Mouse (Mus musculus) large intestine, adult 2 months (tissue): ENCODE measurements at regions not wholly inside any gene's neighbourhood (a gene's known extent, or its start where the extent isn't known, plus 50 kb on each side); places are given as distances from the start of the nearest gene placed in this dataset.
"Not testable (repeated sequence)": the region's sequence is repeated elsewhere in the genome, so short reads cannot be mapped to it uniquely, and the experiment has no call there.

Experiments used
- DNase-seq: peaks from one replicate; pipeline ENCODE4 v3.0.0-alpha.2; 2012; ENCODE audit warnings: low read depth, low spot score
- WGBS: fragments of 180-500 bp; shearing (Covaris S2); methylation state at CpG from one replicate; pipeline ENCODE4 v1.1.7; 2018; 5-methylcytosine and 5-hydroxymethylcytosine counted together

DNA sequence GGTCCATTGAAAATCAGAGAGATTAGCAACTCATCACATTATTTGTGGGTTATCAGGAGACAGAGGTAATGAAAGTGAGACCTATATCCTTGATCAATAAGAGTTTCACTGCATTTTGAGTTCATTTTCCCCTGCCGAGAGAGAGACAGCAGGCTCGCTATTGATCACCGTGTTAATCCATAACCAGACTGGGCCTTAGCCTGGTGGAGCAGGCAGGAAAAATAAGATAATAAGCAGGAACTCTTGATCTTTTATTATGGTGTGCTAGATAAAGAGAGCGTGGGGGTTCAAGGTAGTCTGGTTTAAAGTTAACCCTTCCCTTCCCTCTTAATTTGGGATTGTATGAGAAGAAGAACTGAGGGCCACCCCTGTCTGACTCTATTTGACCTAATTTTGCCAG lies 113.3 kb downstream of the Nr2f2 start:
- WGBS, result 37% methylated on average over 4 of the region's 4 CpGs
- no peak for DNase-seq

DNA sequence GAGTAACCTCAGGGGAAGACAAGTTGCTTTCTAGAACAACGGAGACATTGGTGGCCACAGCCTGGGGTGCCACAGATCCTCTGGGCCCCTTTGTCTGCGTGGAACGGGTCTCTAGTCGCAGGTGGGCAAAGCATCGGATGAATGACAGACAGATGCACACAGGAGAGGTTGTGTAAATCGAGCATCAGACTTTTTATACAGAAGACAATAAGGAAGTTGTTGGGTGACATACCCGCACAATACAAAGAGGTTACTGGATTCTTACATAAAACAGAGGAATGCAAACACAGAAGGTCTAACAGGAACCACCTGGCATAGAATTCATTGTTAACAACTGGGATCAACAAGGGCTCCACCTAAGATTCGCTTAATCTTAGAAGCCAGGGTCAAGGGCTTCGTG lies 127.5 kb downstream of the Nr2f2 start:
- 50% methylated on average over 9 of the region's 9 CpGs for WGBS
- not testable (repeated sequence) for DNase-seq

DNA sequence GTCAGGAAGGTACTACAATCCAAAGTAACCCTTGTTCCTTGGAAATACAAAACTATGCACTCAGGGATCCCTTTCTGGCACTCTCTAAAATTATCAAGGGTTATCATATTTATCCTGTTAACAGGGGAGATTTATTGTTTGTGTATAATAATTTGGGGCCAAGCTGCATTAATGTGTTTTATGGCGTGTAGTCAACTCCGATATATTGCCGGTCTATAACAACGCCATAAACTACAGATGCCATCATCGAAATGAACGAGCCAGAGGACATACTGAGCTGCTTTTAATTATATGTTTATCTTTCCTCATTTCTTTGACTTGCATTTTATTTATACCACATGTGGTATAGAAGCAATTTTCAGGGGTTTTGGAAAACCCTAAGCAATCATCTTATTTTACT lies 147.2 kb downstream of the Nr2f2 start:
- 15% methylated on average over 6 of the region's 6 CpGs for WGBS
- DNase-seq, result no peak

DNA sequence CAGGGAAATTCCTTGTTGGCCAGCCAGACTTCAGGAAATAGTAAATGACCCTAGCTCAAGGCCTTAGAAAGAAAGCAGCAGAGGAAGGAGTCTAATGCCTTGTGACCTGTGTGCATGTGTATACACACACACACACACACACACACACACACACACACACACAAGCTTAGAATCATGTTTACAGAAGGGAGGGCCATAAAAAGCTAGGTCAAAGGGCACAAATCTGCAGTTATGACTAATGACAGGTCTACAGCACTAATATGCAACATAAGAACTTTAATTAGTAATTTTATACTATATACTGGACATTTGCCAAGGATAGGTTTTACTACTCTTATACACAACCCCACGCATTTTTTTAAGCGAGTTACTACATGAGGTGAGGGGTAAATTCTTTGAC lies 149.4 kb downstream of the Nr2f2 start:
- DNase-seq, result no peak
- 37% methylated on average over 2 of the region's 2 CpGs for WGBS

DNA sequence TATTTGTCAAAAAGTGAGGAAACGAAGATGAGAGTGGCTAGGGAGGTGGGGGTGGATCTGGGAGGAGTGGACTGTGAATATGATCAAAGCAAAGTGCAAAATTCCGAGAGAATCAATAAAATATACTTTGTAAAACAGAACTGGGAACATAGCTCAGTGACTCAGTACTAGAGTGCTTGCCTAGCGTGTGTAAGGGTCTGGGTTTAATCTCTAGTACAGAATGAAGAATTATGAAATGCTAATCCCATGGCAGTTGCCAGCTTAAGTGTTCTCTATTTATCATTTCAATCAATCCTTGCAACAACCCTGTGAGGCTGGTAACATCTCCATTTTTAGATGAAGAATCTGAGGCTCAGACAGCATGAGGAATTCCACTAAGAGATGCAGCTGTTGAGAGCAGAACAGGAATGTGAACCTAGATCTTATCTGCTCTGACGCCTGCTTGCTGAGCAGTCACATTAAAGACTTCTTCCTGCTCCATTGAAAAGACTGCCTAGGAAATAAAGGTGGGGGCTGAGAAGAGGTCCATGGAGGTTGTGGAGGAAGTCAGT lies 152.5 kb downstream of the Nr2f2 start:
- WGBS, result 46% methylated on average over 4 of the region's 4 CpGs
- no peak for DNase-seq

DNA sequence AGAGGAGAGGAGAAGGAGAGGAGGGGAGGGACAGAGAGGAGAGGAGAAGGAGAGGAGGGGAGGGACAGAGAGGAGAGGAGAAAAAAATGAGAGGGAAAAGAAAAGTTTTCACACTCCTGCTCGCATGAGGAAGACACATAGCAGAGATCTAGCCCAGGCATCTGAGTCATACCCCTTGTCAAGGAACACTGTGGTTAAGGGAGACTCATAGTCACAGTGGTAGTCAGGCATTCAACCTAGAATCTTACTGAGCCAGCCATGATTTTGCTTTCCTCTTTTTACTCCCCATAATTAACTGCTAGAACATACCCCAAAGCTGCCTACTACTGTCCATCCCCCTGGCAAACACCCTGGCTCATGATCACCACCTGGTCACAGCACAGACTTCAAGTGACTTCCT lies 160.6 kb downstream of the Nr2f2 start:
- WGBS, result 68% methylated on average over 1 of the region's 1 CpGs
- no peak for DNase-seq

DNA sequence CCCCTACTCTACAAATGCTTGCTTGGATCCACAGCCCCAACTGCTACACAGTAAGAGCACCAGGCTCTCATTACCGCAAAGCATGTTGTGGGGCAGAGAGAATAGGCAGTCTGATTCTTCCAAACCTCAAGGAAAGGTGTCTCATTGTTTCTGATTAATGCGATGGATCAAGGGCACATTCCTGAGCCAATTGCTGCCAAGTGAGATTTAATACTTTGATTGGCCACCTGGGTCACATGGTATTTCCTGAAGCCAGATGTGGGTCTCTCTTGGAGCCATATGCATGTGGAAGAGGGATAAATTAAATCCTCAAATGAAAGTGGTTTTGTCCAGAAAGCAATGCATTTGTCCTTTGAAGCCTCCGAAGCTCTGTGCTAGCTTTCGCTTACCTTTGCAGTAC lies 166.3 kb downstream of the Nr2f2 start:
- DNase-seq, result no peak
- WGBS, result 92% methylated on average over 4 of the region's 4 CpGs

DNA sequence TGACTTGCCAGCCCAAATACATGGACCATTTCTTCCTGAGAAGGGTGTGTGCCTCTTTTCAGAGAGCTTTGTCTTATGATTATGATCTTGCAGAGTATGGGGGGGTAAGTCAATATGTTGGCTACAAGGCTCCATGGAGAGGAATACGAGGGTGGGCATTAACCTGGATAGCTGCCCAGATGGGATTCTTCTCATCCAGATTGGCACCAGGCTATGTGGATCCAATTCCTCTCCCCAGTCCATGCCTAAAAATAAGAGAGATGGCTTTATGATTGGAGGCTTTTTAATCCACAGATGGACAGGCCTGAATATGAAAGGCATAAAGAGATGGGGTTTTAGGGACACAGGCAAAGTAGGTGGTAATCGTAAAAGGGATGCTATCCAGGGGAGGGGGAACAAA lies 187.6 kb downstream of the Nr2f2 start:
- WGBS, result 76% methylated on average over 2 of the region's 2 CpGs
- DNase-seq, result no peak

DNA sequence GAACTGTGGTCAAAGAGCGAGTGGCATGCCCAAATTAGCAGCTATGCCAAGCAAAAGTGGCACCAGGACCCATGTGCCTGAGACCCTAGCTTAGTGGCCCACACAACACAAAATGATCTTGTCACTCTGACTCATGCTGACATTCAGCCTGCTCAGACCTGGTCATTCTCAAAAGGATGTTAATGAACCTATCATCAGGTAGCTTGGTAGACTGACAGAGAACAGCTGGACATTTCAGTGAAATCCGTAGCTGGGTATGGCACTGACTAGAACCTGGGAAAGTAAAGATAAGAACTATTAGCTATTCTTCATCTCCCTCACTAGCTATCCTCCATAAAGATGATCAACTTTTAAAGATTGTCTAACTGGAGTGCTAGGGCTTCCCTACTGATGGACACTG lies 188.5 kb downstream of the Nr2f2 start:
- 83% methylated on average over 2 of the region's 2 CpGs for WGBS
- DNase-seq, result no peak

DNA sequence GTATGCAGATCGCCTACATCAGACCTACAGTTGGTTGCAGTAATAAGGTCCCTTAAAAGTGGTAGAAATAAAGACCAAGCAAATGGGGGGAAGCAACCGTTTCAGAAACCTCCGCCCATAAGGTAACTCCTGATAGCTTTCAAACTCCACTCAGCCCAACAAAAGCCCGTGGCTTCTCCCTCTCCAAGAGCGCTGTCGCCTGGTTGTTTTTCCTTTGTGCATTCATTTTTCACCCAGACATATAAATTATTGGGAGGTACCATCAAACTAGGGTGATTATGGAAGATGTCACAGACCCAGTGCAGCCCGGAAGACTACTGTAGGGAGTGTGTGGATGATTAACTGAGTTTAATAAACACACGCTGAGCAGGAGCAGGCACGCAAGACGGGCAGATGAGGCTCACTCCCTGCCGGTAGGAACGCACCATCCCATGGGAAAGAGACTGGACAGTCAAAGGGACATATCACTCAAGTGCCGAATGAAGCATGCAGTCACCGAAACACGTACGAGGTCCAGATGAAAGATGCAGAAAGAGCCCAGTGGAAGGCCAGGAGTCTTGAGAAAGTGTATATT lies 189.8 kb downstream of the Nr2f2 start:
- WGBS, result 74% methylated on average over 16 of the region's 16 CpGs
- DNase-seq, result no peak

DNA sequence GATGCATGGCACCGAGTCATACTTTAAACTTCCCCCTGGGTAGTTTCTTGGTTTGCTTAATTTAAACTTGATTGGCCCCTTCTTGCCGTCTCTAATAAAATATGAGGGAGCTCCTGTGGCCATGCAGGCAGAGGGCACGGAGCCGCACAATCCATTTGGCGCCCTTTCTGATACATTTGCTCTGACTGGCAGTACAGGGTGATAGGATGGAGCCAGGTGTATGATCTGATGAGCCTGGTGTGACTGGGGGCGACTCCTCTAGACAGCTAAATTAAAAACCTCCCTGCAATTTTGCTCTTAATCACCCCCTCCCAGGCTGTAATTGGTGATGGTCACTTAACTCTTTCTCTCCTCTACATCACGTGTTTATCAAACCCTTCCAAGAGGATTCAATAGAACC lies 190.4 kb downstream of the Nr2f2 start:
- no peak for DNase-seq
- WGBS, result 79% methylated on average over 7 of the region's 7 CpGs

DNA sequence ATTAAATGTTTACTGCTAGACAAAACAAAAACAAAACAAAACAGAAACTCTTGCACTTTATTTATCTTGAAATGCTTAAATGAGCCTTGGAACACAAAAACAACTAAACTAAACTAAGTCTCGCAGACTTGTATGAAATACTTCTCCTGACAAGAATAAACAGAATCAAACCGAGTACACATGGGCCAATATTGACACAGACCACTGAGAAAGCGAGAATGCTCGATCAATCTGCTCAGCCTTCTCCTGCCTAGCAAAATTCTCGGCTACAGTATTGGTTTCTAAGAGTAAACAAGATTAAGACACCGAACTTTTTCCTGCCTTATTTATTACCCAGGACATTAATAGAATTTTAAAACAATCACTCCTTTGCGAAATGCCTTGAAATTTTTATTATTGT lies 194.1 kb downstream of the Nr2f2 start:
- WGBS, result 35% methylated on average over 7 of the region's 7 CpGs
- no peak for DNase-seq

DNA sequence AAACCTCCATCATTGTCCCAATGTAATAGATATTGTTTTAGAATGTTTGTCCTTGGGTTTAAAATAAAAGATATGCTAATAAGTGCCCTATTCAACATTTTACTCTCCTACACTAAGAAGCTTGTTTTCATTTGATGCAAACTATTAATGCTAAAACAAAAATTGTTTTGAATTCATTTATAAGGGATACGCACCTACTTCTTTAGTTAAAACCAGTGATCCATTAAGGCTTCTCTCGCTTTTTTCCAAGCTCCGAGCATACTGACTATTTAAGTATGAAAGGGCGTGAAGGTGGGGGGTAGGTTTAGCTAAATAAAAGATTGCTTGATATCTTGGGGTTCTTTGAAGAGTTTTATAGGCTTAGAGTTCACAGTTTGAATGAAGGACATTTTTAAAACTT lies 195.1 kb downstream of the Nr2f2 start:
- WGBS, result 82% methylated on average over 4 of the region's 4 CpGs

DNA sequence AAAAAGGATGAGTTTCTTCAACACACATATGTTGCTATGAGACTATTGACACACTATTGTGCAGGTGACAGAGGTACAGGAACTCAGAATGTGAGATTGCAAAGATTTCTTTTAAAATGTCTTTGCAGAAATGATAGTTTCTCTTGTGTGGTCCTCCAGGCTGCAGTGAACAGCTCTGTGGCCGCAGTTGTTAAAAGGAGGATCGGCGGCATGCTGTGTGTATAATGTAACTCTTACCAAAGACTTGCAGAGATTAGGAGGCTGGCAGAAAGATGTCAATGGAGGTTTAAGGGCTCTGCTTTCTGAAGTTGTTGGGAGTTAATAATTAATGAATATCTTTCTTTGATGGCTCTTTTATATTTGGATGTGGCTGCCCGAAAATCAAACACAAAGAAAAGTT lies 198.5 kb downstream of the Nr2f2 start:
- 31% methylated on average over 4 of the region's 4 CpGs for WGBS

More for the DNA sequence above, 195.1 kb downstream of the Nr2f2 start:
- no peak for DNase-seq

DNA sequence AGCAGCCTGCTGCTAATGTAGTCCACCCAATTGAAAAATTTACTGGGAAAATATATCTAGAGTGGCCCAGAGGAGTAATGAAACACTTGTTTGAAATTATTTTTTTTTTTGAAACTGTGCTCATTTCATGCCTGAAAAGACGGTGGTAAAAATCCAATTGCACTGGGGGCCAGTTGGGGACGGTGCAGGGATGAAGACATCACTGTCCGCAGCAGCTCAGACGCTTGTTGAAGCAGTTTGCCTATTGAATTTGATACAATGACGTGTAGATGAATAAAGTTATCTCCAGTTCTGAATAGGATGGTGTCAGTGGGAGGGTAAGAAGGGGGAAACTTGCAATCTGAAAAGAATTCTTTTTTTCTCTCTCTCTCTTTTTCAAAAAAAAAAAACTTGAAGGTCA lies 200.5 kb downstream of the Nr2f2 start:
- 82% methylated on average over 5 of the region's 5 CpGs for WGBS
- DNase-seq, result no peak

More for the DNA sequence above, 198.5 kb downstream of the Nr2f2 start:
- DNase-seq, result no peak

DNA sequence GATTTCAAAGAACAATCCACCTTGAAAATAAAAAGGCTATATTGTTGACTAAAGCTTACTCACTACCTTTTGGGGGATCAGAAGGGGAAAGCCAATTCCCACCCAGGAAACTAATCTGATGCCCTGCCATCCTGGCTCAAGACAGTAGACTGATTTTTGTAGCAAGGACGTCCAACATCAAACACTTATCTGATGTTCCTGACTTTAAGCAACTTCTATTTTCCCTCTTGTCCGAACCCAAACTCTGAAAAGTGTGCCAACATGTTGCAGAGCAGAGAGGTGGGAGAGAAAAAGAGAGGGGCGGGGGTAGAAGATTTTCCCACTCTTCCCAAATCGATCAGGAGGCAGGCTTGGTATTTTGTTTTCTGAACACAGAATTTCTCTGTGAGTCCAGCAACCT lies 201.0 kb downstream of the Nr2f2 start:
- 60% methylated on average over 4 of the region's 4 CpGs for WGBS
- no peak for DNase-seq

DNA sequence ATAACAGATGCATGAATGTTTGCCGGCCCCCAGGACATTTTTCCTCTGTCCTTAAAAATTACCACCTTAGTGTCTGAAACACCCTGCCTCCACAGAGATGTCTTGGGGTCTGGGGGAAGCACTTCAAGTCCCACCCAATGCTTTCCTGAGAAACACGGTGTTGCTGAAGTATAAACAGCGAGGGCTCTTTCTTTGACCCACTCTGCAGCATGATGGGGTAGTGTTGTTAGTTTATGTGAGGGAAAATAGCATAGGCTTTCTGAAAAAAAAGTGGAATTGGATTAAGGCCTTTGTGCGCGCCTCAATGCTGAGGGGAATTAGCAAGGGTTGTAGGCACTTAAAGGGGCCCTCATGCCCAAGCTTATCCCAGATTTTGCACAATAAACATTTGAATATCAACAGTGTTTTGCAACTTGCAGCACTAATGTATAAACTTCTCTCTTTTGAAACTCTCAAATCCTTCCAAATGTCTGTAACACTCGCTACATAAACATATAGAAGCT lies 201.8 kb downstream of the Nr2f2 start:
- WGBS, result 75% methylated on average over 6 of the region's 6 CpGs
- no peak for DNase-seq

DNA sequence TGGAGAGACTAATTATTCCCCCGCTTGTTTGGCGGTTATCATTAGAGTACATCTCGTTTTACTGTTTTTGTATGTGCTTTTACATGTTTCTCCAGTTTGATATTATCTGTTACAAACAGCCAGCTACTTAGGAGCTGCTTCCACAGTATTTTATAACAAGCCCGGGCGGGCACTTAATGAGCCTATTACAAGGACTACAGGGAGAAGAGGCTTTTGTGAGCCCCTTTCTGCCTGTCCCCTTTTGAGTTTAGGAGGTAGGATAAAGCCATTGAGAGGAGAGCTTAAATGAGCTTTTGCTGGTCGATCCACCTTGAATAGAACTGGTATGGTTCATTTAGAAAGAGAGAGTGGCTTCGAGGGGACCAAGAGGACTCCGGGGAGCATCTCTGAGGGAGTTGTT lies 208.0 kb downstream of the Nr2f2 start:
- WGBS, result 53% methylated on average over 8 of the region's 8 CpGs
- DNase-seq, result no peak

DNA sequence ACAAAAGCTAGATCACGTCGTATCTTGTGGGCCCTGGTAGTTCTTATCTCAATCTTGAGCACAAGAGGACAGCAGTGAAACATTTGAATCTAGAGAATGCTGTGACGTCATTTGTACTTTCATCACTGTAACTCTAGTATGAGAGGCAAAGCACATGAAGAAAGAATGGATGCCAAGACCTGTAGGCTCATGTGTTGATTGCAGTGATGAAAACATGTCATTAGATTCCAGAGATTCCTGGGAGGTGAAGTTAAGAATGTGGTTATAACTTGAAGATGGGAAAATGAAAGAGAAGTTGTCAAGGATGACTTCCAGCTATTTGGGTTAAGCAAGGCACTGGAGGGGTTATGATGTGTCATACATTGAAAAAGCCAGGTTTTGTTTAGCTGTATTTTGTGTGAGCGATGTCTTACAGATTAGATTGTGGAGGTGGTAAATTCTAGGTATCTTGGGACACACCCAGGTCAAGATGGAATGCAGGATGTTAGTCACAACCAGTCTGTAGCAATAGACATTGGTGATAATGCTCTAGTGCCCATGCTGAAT lies 221.7 kb downstream of the Nr2f2 start:
- no peak for DNase-seq
- WGBS, result 70% methylated on average over 4 of the region's 4 CpGs

DNA sequence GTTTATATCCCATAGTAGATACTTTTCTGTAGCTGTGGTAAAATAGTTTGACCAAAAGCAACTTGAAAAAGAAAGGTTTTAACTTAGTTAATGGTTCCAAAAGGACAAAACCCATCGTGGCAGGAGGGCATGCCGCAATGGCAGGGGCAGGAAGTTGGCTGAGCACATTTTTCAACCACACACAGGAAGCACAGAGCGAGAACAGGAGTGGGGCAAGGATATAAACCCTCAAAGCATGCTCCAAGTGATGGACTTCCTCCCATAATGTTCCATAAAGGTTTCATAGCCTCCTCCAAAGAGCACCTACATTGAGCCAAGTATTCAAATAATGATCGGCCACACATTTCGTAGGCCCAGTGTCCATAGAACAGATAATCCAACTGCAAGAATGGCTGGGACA lies 229.7 kb downstream of the Nr2f2 start:
- 78% methylated on average over 5 of the region's 5 CpGs for WGBS
- no peak for DNase-seq

DNA sequence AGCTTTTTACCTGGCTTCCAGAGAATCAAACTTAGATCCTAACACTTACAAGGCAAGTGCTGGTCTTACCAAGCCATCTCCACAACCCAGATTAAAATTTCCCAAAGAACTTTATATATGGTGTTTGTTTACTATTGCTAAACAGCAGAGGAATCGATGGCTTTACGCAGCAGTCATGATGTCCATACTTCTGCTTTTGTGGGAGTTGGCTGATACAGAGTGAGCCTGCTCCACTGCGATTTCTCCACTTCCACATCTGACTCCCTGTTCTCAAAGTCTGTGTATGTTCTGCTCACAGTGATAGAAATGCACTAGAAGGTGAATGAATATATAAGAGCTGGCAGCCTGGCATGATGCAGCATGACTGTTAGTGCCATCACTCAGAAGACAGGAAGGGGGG lies 231.1 kb downstream of the Nr2f2 start:
- 81% methylated on average over 3 of the region's 3 CpGs for WGBS

DNA sequence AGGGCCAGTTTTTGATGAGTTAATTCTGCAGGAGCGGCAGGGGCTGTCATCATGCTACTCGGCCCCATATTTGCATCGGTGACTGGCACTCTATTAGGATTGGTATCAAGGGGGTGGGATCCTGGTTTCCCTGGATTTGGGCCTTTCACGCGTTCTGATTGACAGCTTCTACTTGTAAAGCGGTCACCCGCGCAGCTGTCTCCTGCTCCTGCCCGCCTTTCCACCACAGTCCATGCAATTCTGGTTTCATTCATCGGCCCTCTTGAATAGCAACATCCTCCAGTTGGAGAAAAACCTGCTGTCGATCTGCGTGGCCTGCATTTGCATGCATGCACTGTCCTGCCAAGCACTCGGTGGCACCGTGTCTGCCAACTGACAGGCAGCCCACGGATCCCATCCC lies 236.6 kb downstream of the Nr2f2 start:
- WGBS, result 81% methylated on average over 15 of the region's 15 CpGs
- no peak for DNase-seq

More for the DNA sequence above, 231.1 kb downstream of the Nr2f2 start:
- no peak for DNase-seq
